Mouse (Mus musculus): ENCODE data around the gene Phactr2. TPM values are rescaled to one million over a fixed set of nuclear protein-coding genes. Genes with fewer than 3 reads are reported as not detected.

Gene Phactr2
- polyA plus RNA-seq, 1 experiment, result 12.5 TPM

DNA sequence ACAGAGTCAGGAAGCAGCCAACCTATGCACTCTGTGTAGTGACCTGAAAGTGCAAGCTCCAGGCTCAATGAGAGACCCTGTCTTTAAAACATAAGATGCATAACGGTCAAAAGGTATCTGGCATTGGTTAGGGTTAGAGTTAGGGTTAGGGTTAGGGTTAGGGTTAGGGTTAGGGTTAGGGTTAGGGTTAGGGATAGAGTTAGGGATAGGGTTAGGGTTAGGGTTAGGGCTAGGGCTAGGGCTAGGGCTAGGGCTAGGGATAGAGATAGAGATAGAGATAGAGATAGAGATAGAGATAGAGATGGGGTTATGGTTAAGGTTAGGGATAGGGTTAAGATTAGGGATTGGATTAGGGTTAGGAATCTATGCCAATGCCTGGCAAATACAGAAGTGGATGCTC lies 72.2 kb downstream of the Phactr2 start:
- H3K4me1 ChIP-seq (ENCODE audit: control insufficient read depth, insufficient read depth, low read length), result no peaks in the 10 kb centered on the region
- TF ChIP-seq CTCF (conservative IDR thresholded peaks at IDR 0.05; ENCODE audit: insufficient read depth, insufficient read length, low read depth, low read length) (no peak), POLR2A (IDR thresholded peaks at IDR 0.05; ENCODE audit: low read depth, low read length) (no peak)
- H3K36me3 ChIP-seq (ENCODE audit: control insufficient read depth, insufficient read depth, low read length), result no peaks in the 10 kb centered on the region
- 90% methylated on average over 1 of the region's 1 CpGs for WGBS
- H3K4me3 ChIP-seq (ENCODE audit: insufficient read depth, low read depth, low read length), result no peak overlapping the region
- H3K27me3 ChIP-seq (replicated peaks; ENCODE audit: control insufficient read depth, insufficient read depth, low read length), result no peaks in the 10 kb centered on the region
- DNase-seq, result no peak
- no peak overlapping the region for H3K27ac ChIP-seq (ENCODE audit: insufficient read depth, low read depth, low read length)

DNA sequence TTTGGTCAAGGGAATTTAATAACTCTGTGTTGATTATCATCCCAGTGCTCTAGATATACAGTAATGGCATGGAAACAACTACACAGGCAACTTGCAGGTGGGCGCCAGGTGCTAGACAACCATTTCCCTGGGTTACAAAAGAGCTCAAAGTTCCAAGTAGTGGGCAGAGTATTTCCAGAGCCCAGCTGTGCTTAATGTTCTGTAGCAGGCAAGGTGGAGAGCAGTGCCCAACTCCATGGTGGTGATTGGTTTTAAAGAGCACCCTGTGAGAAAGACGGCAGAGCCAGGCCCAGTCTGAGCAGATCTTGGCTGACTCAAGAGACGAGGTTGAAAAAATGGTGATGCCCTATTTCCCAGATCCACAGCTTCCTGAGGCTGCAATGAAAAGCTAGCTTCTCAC lies 78.5 kb downstream of the Phactr2 start:
- H3K27ac ChIP-seq (ENCODE audit: insufficient read depth, low read depth, low read length), result no peak overlapping the region
- H3K27me3 ChIP-seq (replicated peaks; ENCODE audit: control insufficient read depth, insufficient read depth, low read length), result no peaks in the 10 kb centered on the region
- H3K4me1 ChIP-seq (ENCODE audit: control insufficient read depth, insufficient read depth, low read length), result no peaks in the 10 kb centered on the region
- H3K36me3 ChIP-seq (ENCODE audit: control insufficient read depth, insufficient read depth, low read length), result no peaks in the 10 kb centered on the region
- TF ChIP-seq POLR2A (IDR thresholded peaks at IDR 0.05; ENCODE audit: low read depth, low read length), result no peak
- no peak for TF ChIP-seq CTCF (conservative IDR thresholded peaks at IDR 0.05; ENCODE audit: insufficient read depth, insufficient read length, low read depth, low read length)
- 57% methylated on average over 3 of the region's 3 CpGs for WGBS
- DNase-seq, result peak; percentile 11
- H3K4me3 ChIP-seq (ENCODE audit: insufficient read depth, low read depth, low read length), result no peak overlapping the region

DNA sequence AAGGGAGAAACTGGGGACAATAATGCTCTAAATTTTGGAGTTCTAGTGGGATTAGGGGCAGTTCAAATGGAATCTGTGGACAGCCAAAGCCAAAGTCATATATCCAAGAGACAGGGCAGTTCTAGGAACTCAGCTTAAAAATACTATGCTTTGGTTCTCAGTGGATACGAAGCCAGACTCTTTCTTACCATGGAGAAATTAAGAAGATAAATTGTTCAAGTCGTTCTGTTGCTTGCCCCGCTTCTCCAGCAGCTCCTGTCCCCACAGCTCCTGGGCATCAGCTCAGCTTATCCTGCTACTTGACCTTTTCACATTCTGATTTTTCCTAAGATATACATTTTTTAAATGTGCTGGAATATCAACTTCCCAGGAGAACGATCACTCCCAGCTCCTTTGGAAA lies 80.2 kb downstream of the Phactr2 start:
- H3K27ac ChIP-seq (ENCODE audit: insufficient read depth, low read depth, low read length), result no peak overlapping the region
- no peak for TF ChIP-seq POLR2A (IDR thresholded peaks at IDR 0.05; ENCODE audit: low read depth, low read length)
- TF ChIP-seq CTCF (conservative IDR thresholded peaks at IDR 0.05; ENCODE audit: insufficient read depth, insufficient read length, low read depth, low read length), result no peak
- no peaks in the 10 kb centered on the region for H3K27me3 ChIP-seq (replicated peaks; ENCODE audit: control insufficient read depth, insufficient read depth, low read length)
- 78% methylated on average over 4 of the region's 4 CpGs for WGBS
- no peaks in the 10 kb centered on the region for H3K4me1 ChIP-seq (ENCODE audit: control insufficient read depth, insufficient read depth, low read length)
- H3K4me3 ChIP-seq (ENCODE audit: insufficient read depth, low read depth, low read length), result no peak overlapping the region
- H3K36me3 ChIP-seq (ENCODE audit: control insufficient read depth, insufficient read depth, low read length), result no peaks in the 10 kb centered on the region
- no peak for DNase-seq

DNA sequence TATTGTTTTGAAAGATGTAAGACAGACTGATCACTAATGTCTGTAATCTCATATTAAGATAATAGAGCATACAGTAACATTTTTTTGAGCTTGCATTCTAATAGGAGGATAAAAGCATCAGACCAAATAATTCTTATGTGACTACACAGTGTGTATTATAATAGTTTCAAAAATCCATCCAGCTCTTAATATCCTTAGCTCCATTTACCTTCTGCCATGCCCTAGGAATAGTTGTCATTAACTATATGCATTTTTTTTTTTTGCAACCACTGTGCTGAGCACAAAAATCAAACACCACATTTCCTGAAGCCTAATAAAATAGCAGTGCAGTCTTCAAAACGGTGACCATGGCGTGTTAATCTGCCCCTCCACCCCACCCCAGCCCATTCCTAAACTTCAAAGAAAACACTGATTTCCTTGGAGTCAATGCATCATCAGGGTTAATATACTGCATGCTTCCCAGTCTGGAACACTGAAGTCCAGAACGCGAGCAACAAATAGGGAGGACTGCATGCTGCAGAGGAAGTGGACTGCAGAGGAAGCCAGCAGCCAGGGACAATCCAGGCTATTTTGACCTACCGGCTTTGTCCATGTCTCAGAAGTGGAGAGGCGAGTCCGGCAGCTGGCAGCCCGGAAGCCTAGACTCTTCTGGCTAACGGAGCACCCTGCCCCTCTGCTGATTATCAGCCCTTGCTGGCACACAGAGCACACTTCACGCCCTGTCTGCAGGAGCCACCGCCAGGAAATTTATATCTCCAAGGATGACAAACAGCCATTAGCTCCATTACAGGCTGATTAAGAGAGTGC lies 85.9 kb downstream of the Phactr2 start:
- 10% methylated on average over 11 of the region's 11 CpGs for WGBS
- TF ChIP-seq CTCF (conservative IDR thresholded peaks at IDR 0.05; ENCODE audit: insufficient read depth, insufficient read length, low read depth, low read length) (no peak), POLR2A (IDR thresholded peaks at IDR 0.05; ENCODE audit: low read depth, low read length) (no peak)
- no peaks in the 10 kb centered on the region; the same call in 1 of the 2 replicates for H3K4me1 ChIP-seq (ENCODE audit: control insufficient read depth, insufficient read depth, low read length)
- DNase-seq, result peak; percentile 12
- no peak overlapping the region for H3K4me3 ChIP-seq (ENCODE audit: insufficient read depth, low read depth, low read length)
- no peaks in the 10 kb centered on the region for H3K27me3 ChIP-seq (replicated peaks; ENCODE audit: control insufficient read depth, insufficient read depth, low read length)
- no peak overlapping the region for H3K27ac ChIP-seq (ENCODE audit: insufficient read depth, low read depth, low read length)
- H3K36me3 ChIP-seq (ENCODE audit: control insufficient read depth, insufficient read depth, low read length), result no peaks in the 10 kb centered on the region

DNA sequence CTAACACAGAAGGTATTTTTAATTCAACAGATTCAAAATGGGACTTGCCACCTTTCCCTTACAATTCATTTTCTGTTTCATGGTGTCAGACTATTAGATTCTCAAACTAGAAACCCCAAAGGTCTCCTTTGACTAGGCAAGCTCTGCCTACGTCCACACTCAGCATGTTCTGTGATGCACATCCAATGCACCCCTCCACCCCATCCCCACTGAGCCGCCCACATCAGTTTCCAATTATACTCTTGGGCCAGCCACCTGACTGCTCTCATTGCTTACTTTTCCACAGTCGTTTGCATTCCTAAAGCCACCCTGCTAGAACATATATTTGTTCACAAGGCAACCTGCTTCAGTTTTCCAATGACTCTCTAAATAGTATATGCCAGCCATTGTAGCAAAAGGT lies 89.3 kb downstream of the Phactr2 start:
- Histone ChIP-seq H3K4me3 (ENCODE audit: insufficient read depth, low read depth, low read length) (no peak overlapping the region), H3K27ac (ENCODE audit: insufficient read depth, low read depth, low read length) (no peak overlapping the region), H3K27me3 (replicated peaks; ENCODE audit: control insufficient read depth, insufficient read depth, low read length) (no peaks in the 10 kb centered on the region), H3K36me3 (ENCODE audit: control insufficient read depth, insufficient read depth, low read length) (no peaks in the 10 kb centered on the region), H3K4me1 (ENCODE audit: control insufficient read depth, insufficient read depth, low read length) (no peaks in the 10 kb centered on the region; the same call in 1 of the 2 replicates)
- no peak for TF ChIP-seq CTCF (conservative IDR thresholded peaks at IDR 0.05; ENCODE audit: insufficient read depth, insufficient read length, low read depth, low read length)
- TF ChIP-seq POLR2A (IDR thresholded peaks at IDR 0.05; ENCODE audit: low read depth, low read length), result no peak
- DNase-seq, result no peak
- WGBS, result 55% methylated on average over 3 of the region's 3 CpGs

DNA sequence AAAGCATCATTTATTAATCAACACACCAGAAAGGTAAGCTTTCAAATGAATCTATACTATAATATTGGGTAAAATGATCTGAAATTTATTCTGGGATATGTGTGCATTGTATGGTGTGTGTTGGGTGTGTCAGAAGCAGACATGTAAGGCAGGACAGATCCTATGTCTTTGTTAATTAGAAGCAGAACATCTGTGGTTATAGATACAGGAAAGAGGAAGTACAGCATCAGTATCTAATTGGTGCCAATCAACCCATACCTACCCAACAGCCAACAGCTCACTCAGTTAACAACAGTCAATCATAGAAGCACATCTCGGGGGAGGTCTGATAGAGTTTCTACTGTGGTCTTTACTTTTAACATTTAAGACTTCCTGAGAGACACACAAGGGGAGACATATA lies 96.3 kb downstream of the Phactr2 start:
- H3K36me3 ChIP-seq (ENCODE audit: control insufficient read depth, insufficient read depth, low read length), result no peaks in the 10 kb centered on the region

DNA sequence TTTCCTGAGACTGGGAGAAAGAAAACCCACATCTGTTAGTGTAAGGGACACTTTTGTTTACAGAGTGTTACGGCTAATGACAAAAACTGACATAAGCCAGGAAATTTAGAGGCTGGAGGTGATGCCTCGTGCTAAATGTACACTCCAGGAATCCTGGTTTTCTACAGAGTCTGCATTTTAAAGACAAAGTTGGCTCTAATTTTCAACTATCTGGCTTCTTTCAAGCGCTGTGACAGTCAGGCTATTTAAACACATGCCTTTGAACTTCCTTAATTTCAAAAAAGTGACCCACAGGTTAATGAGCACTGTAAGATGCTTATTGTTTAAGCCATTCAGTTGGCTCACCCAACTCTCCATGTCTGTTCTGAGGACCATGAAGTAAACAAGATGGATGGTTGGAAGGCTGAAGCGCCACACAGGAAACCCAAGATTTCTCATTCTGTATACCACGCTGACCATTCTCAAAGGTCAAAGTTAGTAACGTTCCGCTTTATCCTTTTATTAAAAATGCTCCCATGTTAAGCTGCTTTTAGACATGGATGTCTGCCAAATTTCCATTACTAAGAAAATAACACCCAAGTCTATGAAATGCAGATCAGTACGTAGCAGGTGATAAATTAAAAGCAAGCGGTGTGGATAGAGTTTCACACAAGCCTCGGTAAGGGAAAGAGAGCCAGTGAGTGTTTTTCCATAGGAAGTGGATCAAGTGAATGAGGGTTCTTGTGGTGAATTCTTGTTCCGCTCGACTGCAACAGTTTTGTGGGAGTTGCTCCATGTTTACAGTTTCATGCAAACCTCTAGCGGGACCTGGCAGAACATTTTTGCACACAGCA lies 97.6 kb downstream of the Phactr2 start:
- WGBS, result 25% methylated on average over 13 of the region's 13 CpGs
- Histone ChIP-seq H3K27ac (ENCODE audit: insufficient read depth, low read depth, low read length) (no peak overlapping the region; the same call in 1 of the 2 replicates), H3K4me1 (ENCODE audit: control insufficient read depth, insufficient read depth, low read length) (peaks cover 11% of the 10 kb centered on the region), H3K27me3 (replicated peaks; ENCODE audit: control insufficient read depth, insufficient read depth, low read length) (no peaks in the 10 kb centered on the region), H3K36me3 (ENCODE audit: control insufficient read depth, insufficient read depth, low read length) (no peaks in the 10 kb centered on the region), H3K4me3 (ENCODE audit: insufficient read depth, low read depth, low read length) (no peak overlapping the region)
- DNase-seq, result peak; percentile 46
- TF ChIP-seq POLR2A (IDR thresholded peaks at IDR 0.05; ENCODE audit: low read depth, low read length), result no peak
- no peak for TF ChIP-seq CTCF (conservative IDR thresholded peaks at IDR 0.05; ENCODE audit: insufficient read depth, insufficient read length, low read depth, low read length)

More for the DNA sequence above, 96.3 kb downstream of the Phactr2 start:
- Histone ChIP-seq H3K4me1 (ENCODE audit: control insufficient read depth, insufficient read depth, low read length) (peaks cover 11% of the 10 kb centered on the region), H3K4me3 (ENCODE audit: insufficient read depth, low read depth, low read length) (no peak overlapping the region), H3K27ac (ENCODE audit: insufficient read depth, low read depth, low read length) (no peak overlapping the region), H3K27me3 (replicated peaks; ENCODE audit: control insufficient read depth, insufficient read depth, low read length) (no peaks in the 10 kb centered on the region)
- TF ChIP-seq POLR2A (IDR thresholded peaks at IDR 0.05; ENCODE audit: low read depth, low read length) (no peak), CTCF (conservative IDR thresholded peaks at IDR 0.05; ENCODE audit: insufficient read depth, insufficient read length, low read depth, low read length) (no peak)
- no peak for DNase-seq
- 97% methylated on average over 1 of the region's 1 CpGs for WGBS

Measured in kidney, adult 2 months (tissue).